Mouse (Mus musculus) kidney, adult 2 months (tissue): ENCODE results near the gene Gmfb.

Experiments
- CTCF ChIP-seq: fragments of 200-500 bp; conservative IDR thresholded peaks from 2 replicates; pipeline ENCODE4 v1.5.1; 2011; ENCODE audit warnings: low read depth, mild to moderate bottlenecking, control low read depth, low read length, moderate library complexity, mixed read lengths; ENCODE audit not compliant: insufficient read depth, insufficient read length
- POLR2A ChIP-seq: fragments of 200-500 bp; IDR thresholded peaks from one replicate; pipeline ENCODE4 v1.6.1; 2011; ENCODE audit warnings: low read depth, low read length, control low read depth

DNA sequence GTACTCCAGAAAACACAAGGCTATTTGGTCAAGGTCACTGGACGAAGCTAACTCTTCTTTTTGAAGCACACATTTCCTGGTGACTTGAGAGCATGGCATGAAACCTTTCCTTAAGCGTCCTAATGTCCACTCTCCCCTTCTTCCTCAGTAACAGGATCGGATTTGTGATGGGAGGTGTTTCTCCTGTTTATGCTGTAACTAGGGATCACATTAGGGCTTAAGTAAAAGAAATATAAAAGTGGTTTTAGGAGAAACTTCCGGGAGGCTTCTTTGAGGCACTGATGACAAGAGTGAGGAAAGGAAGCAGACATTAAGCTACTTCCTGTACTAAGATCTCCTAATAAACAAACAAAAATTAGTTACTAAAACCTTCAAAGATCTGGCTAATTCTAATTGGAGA lies 9.3 kb upstream of the Gmfb start:
- TF ChIP-seq CTCF (no peak), POLR2A (no peak)
